18 mouse cellular contexts compared by ENCODE assay signal in genomic region chr13:43516931-43517330, GRCm38 (mm10). TPM values are rescaled to one million over a fixed set of nuclear protein-coding genes. Genes with fewer than 3 reads are reported as not detected.
DNase-seq lines count a peak whose midpoint lies in the region; TF ChIP-seq lines count a peak whose summit lies in the region.
"Had no signal": no experiment of that assay in that cellular context is flagged by ENCODE, and none has a peak within 500 bp of the region (broad histone marks: within the 10 kb centered on the region; RNA-seq: fewer than 3 reads in every experiment).

No protein-coding gene starts in this region.

- H3K36me3 ChIP-seq in kidney, adult 2 months (ENCODE audit: control insufficient read depth, insufficient read depth, low read length): no peaks in the 10 kb centered on the region
- H3K36me3 ChIP-seq: forebrain, embryonic 12.5 days; liver, embryonic 12.5 days had no signal

- TF ChIP-seq POLR2A in cortical plate, adult 2 months (IDR thresholded peaks at IDR 0.05; ENCODE audit: extremely low read depth, insufficient read depth, low read length): no peak
- no peak for TF ChIP-seq POLR2A in kidney, adult 2 months (IDR thresholded peaks at IDR 0.05; ENCODE audit: low read depth, low read length)

- peaks cover 6% of the 10 kb centered on the region for H3K4me1 ChIP-seq in cortical plate, adult 2 months (ENCODE audit: control insufficient read depth, insufficient read depth, low read length)
- no peaks in the 10 kb centered on the region for H3K4me1 ChIP-seq in kidney, adult 2 months (ENCODE audit: control insufficient read depth, insufficient read depth, low read length)
- H3K4me1 ChIP-seq: liver, embryonic 12.5 days had no signal

- H3K27ac ChIP-seq in left cerebral cortex, adult 2 months: peak overlapping the region; percentile 85
- peak overlapping the region; percentile 91 for H3K27ac ChIP-seq in cortical plate, adult 2 months (ENCODE audit: insufficient read depth, low read length)
- no peak overlapping the region for H3K27ac ChIP-seq in kidney, adult 2 months (ENCODE audit: insufficient read depth, low read depth, low read length)
- H3K27ac ChIP-seq: forebrain, embryonic 12.5 days; liver, embryonic 12.5 days; macrophage had no signal

- 71% methylated on average over 6 of the region's 6 CpGs for WGBS in kidney, adult 2 months

- no peaks in the 10 kb centered on the region for H3K27me3 ChIP-seq in kidney, adult 2 months (replicated peaks; ENCODE audit: control insufficient read depth, insufficient read depth, low read length)
- H3K27me3 ChIP-seq: liver, embryonic 12.5 days had no signal

- peak; percentile 98 for DNase-seq in heart, adult 11 months
- no peak for DNase-seq in heart, postnatal 25 days (ENCODE audit: low spot score)
- DNase-seq in left cerebral cortex, adult 2 months (ENCODE audit: extremely low spot score in 1 of 2, low spot score in 2 of 2): no peak
- no peak for DNase-seq in left cerebral cortex, adult 8-10 months (ENCODE audit: low spot score in 2 of 2)
- peak; percentile 43 for DNase-seq in heart, postnatal 4 days
- DNase-seq in kidney, adult 2 months: no peak
- DNase-seq: adrenal gland, postnatal 25 days; cerebellum, adult 9-10 months; embryo, embryonic 11 days; kidney, adult 8-10 months; kidney, postnatal 36 days; left cerebral cortex, postnatal 4 days; lung, embryonic 14.5 days; thymus, adult 2 months had no signal

- intact Hi-C loops in heart, postnatal 25 days (cut with DNase I): no loop called here
- intact Hi-C loops in left cerebral cortex, adult 2 months (cut with DNase I): loop anchor here (5.0 kb wide), 1 partner anchor 35 kb away; the partner anchor contains the start of gene Ranbp9

- no peak overlapping the region for H3K4me3 ChIP-seq in left cerebral cortex, adult 2 months
- H3K4me3 ChIP-seq in cortical plate, adult 2 months (ENCODE audit: insufficient read depth, low read length): no peak overlapping the region
- no peak overlapping the region for H3K4me3 ChIP-seq in kidney, adult 2 months (ENCODE audit: insufficient read depth, low read depth, low read length)
- H3K4me3 ChIP-seq: forebrain, embryonic 12.5 days; liver, embryonic 12.5 days had no signal

- no peak for TF ChIP-seq CTCF in left cerebral cortex, adult 2 months (IDR thresholded peaks at IDR 0.05)
- no peak for TF ChIP-seq CTCF in cortical plate, adult 2 months (IDR thresholded peaks at IDR 0.05; ENCODE audit: extremely low read depth, insufficient read depth, low read length)
- no peak for TF ChIP-seq CTCF in kidney, adult 2 months (conservative IDR thresholded peaks at IDR 0.05; ENCODE audit: insufficient read depth, insufficient read length, low read depth, low read length)

RNA-seq across cellular contexts. Expression of gene Ranbp9, which starts 35.8 kb away (rescaled TPM):
- total RNA-seq in heart, postnatal 25 days (2021): 10 to 100 TPM; 43.3 to 43.6 TPM
- total RNA-seq in left cerebral cortex, adult 2 months (2021): 100 to 1,000 TPM; 102 to 105 TPM
- 100 to 1,000 TPM in 2 of 4 experiments, 10 to 100 TPM in 2; 89.3 to 109 (median 100) TPM for total RNA-seq in left cerebral cortex, adult 8-10 months (2022)
- polyA plus RNA-seq in cortical plate, adult 2 months (2012; rRNA removed): 70.7 and 71.9 TPM in 2 replicates
- 10 to 100 TPM; 47.0 to 50.2 TPM for total RNA-seq in heart, postnatal 4 days (2021)
- polyA plus RNA-seq in kidney, adult 2 months (2012; rRNA removed): 11.4 and 15.4 TPM in 2 replicates

RNA-seq across cellular contexts. Expression of gene Mcur1, which starts 43.1 kb away (rescaled TPM):
- 10 to 100 TPM; 45.0 to 46.3 TPM for total RNA-seq in heart, postnatal 25 days (2021)
- 10 to 100 TPM; 15.8 to 17.8 TPM for total RNA-seq in left cerebral cortex, adult 2 months (2021)
- total RNA-seq in left cerebral cortex, adult 8-10 months (2022): 10 to 100 TPM; 16.3 to 19.9 (median 19.1) TPM
- polyA plus RNA-seq in cortical plate, adult 2 months (2012; rRNA removed): 24.5 and 26.1 TPM in 2 replicates
- total RNA-seq in heart, postnatal 4 days (2021): 10 to 100 TPM; 34.6 to 36.9 TPM
- polyA plus RNA-seq in kidney, adult 2 months (2012; rRNA removed): 87.2 and 91.7 TPM in 2 replicates

Comparison
In these comparisons a context has a peak if more than half of its experiments do, and no peak if none do; other contexts are left out.
1. DNase-seq: peak in heart, adult 11 months (single experiment) and heart, postnatal 4 days (single experiment); none in heart, postnatal 25 days (single experiment), left cerebral cortex, adult 2 months (0 of 2), left cerebral cortex, adult 8-10 months (0 of 2) and kidney, adult 2 months (single experiment).